12 mouse cellular contexts compared by ENCODE assay signal in the genomic region with DNA sequence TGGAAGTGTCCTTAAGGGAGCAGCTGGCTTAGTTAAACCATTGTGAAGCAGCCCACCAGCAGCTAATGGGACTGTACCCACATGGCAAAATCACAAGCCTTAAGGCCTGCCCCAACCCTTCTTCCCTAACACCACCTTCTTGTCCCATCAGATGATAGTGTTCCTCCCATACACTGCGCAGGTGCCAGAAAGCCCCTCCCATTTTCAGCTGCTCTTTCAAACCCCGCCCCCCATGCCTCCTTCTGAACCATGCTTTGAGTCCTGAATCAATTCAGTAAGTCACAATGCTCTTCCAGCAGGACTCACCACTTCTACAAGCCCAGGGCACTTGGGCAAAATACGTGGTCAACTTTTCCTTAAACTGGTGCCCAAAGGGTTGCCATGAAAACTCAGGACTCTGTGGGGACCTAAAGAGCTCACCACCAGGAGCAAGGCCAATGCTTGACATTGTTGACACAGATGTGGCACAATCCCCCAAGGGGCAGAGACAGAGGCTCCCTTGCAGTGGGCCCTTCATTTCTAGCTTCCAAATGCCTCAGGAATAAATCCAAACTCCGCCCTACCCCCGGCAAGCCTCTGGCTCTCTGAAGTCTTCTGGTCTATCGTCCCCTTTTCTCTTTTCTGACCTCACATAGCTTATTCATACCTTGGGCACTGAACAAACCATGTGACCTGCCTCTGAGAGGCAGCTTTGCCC.
DNase-seq lines count a peak whose midpoint lies in the region; ATAC-seq and TF ChIP-seq lines count a peak whose summit lies in the region.
"Had no signal": no experiment of that assay in that cellular context is flagged by ENCODE, and none has a peak within 500 bp of the region (broad histone marks: within the 10 kb centered on the region; RNA-seq: fewer than 3 reads in every experiment).

No protein-coding gene starts in this region.

- H3K9me3 ChIP-seq in heart, embryonic 16.5 days (replicated peaks; ENCODE audit: control insufficient read depth, low read length) = no peaks in the 10 kb centered on the region
- no peaks in the 10 kb centered on the region for H3K9me3 ChIP-seq in ES-Bruce4 (replicated peaks; ENCODE audit: control insufficient read depth, insufficient read depth, low read length, poor library complexity, severe bottlenecking)
- H3K9me3 ChIP-seq in hindbrain, embryonic 16.5 days (ENCODE audit: control insufficient read depth, low read length) = no peaks in the 10 kb centered on the region
- H3K9me3 ChIP-seq: limb, embryonic 13.5 days; megakaryocyte, embryonic 14.5 days had no signal

- H3K27ac ChIP-seq in heart, embryonic 16.5 days (ENCODE audit: low read length) = no peak overlapping the region
- no peak overlapping the region for H3K27ac ChIP-seq in ES-Bruce4 (ENCODE audit: insufficient read depth, low read length)
- peak overlapping the region; percentile 40 for H3K27ac ChIP-seq in hindbrain, embryonic 16.5 days (ENCODE audit: low read depth, low read length)
- H3K27ac ChIP-seq: limb, embryonic 13.5 days had no signal

- no peaks in the 10 kb centered on the region for H3K36me3 ChIP-seq in heart, embryonic 16.5 days (ENCODE audit: control insufficient read depth, insufficient read depth)
- H3K36me3 ChIP-seq in ES-Bruce4 (ENCODE audit: control insufficient read depth, insufficient read depth, low read length, poor library complexity, severe bottlenecking) = no peaks in the 10 kb centered on the region
- H3K36me3 ChIP-seq in hindbrain, embryonic 16.5 days (ENCODE audit: control insufficient read depth, insufficient read depth, low read length) = no peaks in the 10 kb centered on the region
- H3K36me3 ChIP-seq: limb, embryonic 13.5 days had no signal

- no peak overlapping the region for H3K4me2 ChIP-seq in heart, embryonic 16.5 days (ENCODE audit: low read depth, low read length)
- H3K4me2 ChIP-seq in hindbrain, embryonic 16.5 days (ENCODE audit: low read length) = no peak overlapping the region
- H3K4me2 ChIP-seq: limb, embryonic 13.5 days had no signal

- intact Hi-C loops in heart, postnatal 25 days (cut with DNase I) = no loop called here

- 0 out of 2 replicates have a peak overlapping the region, but pooled peaks have one; percentile 18 for H3K9ac ChIP-seq in heart, embryonic 16.5 days (ENCODE audit: low read length)
- H3K9ac ChIP-seq in ES-Bruce4 (ENCODE audit: low read depth, poor library complexity, severe bottlenecking) = peak overlapping the region; percentile 41; the same call in 1 of the 2 replicates
- H3K9ac ChIP-seq in hindbrain, embryonic 16.5 days (ENCODE audit: low read depth, low read length) = no peak overlapping the region
- H3K9ac ChIP-seq: limb, embryonic 13.5 days had no signal

- TF ChIP-seq POLR2A in ES-Bruce4 (IDR thresholded peaks at IDR 0.05; ENCODE audit: insufficient read depth, low read length) = no peak

- TF ChIP-seq EP300 in ES-Bruce4 (IDR thresholded peaks at IDR 0.05; ENCODE audit: insufficient read depth, low read depth, low read length) = no peak

- ATAC-seq in heart, embryonic 16.5 days (replicated peaks; ENCODE audit: extremely low read depth, insufficient read depth, low FRiP score) = no peak
- ATAC-seq in hindbrain, embryonic 16.5 days = 0 out of 2 replicates have a peak, but pooled peaks have one; percentile 6

- WGBS in heart, embryonic 16.5 days = 69% methylated on average over 6 of the region's 6 CpGs
- 62% methylated on average over 6 of the region's 6 CpGs for WGBS in hindbrain, embryonic 16.5 days

- TF ChIP-seq CTCF in ES-Bruce4 (IDR thresholded peaks at IDR 0.05; ENCODE audit: low read depth, low read length) = no peak

- H3K4me1 ChIP-seq in heart, embryonic 16.5 days (ENCODE audit: control insufficient read depth, insufficient read depth, low read length) = peaks cover 67% of the 10 kb centered on the region
- H3K4me1 ChIP-seq in ES-Bruce4 (ENCODE audit: control insufficient read depth, insufficient read depth, low read length) = peaks cover 17% of the 10 kb centered on the region
- H3K4me1 ChIP-seq in hindbrain, embryonic 16.5 days (ENCODE audit: control insufficient read depth, insufficient read depth, low read depth, low read length) = peaks cover 67% of the 10 kb centered on the region

- no peak for DNase-seq in heart, postnatal 25 days (ENCODE audit: low spot score)
- peak; percentile 15 for DNase-seq in 3T3-L1 (ENCODE audit: low read depth, low spot score)
- no peak for DNase-seq in yolk sac, embryonic 10.5 days (ENCODE audit: low spot score)
- no peak for DNase-seq in c-Kit-positive CD71-positive TER-119-positive erythroid progenitor cells, embryonic 14.5 days (ENCODE audit: low spot score)
- DNase-seq: cerebellum, postnatal 36 days; gastrocnemius, postnatal 10 days; lung, adult 2 months had no signal

- no peaks in the 10 kb centered on the region for H3K27me3 ChIP-seq in heart, embryonic 16.5 days (ENCODE audit: control insufficient read depth, insufficient read depth, low read length)
- H3K27me3 ChIP-seq in ES-Bruce4 (ENCODE audit: control insufficient read depth, insufficient read depth, low read length, poor library complexity, severe bottlenecking) = no peaks in the 10 kb centered on the region
- H3K27me3 ChIP-seq in hindbrain, embryonic 16.5 days (replicated peaks; ENCODE audit: control insufficient read depth, insufficient read depth, low read length) = no peaks in the 10 kb centered on the region
- H3K27me3 ChIP-seq: megakaryocyte, embryonic 14.5 days had no signal

- H3K4me3 ChIP-seq in heart, embryonic 16.5 days (ENCODE audit: low read length) = no peak overlapping the region
- peak overlapping the region; percentile 8; the same call in 1 of the 2 replicates for H3K4me3 ChIP-seq in ES-Bruce4 (ENCODE audit: low read depth, low read length)
- no peak overlapping the region for H3K4me3 ChIP-seq in hindbrain, embryonic 16.5 days (ENCODE audit: low read length)
- H3K4me3 ChIP-seq: limb, embryonic 13.5 days; megakaryocyte, embryonic 14.5 days had no signal
